Mouse (Mus musculus): ENCODE results near the gene Wrap53. TPM values are rescaled to one million over a fixed set of nuclear protein-coding genes. Genes with fewer than 3 reads are reported as not detected.

Gene Wrap53
- total and polyA plus RNA-seq, 2 experiments from 2014 or later = 7.8 to 18.7 TPM

DNA sequence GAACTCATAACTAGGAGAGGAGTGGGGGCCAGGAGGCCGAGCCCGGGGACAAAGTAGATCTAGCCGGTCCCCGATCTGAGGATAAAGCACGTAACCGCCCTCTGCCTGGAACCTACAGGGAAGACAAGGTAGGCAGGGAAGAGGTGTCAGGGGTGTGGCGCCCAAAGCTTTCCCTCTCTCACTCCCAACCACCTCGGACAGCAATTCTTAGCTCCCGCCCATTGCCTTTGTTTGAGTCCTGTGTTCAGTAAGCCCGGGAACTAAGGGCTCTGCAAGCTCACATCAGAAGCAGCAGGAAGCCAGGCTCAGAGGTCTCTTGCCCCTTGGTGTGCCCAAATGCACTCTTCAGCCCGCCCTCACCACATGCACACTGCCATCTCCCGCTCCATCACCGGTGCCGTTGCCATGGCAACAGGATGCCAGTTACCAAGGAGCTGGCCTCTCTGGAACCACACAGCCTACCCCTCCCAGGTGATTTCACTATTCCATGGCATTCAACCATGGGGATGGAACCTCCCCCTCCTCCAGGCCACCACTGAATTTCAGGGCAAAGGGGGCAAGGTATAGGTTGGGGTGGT is 22.6 kb downstream of the Wrap53 start:
- Histone ChIP-seq H3K27ac (ENCODE audit: low read depth) (no peak overlapping the region), H3K4me1 (ENCODE audit: control insufficient read depth, insufficient read depth) (0 out of 2 replicates have a peak, but pooled peaks cover 12% of the 10 kb centered on the region), H3K4me2 (ENCODE audit: low read depth, low read length) (no peak overlapping the region), H3K36me3 (replicated peaks; ENCODE audit: control insufficient read depth, insufficient read depth, low read length) (peaks cover 20% of the 10 kb centered on the region; the same call in 1 of the 2 replicates), H3K27me3 (ENCODE audit: control insufficient read depth, insufficient read depth, low read length) (no peaks in the 10 kb centered on the region), H3K4me3 (ENCODE audit: low read depth, low read length) (no peak overlapping the region), H3K9ac (replicated peaks; ENCODE audit: low read depth, low read length) (no peak overlapping the region), H3K9me3 (replicated peaks; ENCODE audit: control insufficient read depth, low read length) (no peaks in the 10 kb centered on the region)
- DNase-seq (ENCODE audit: low spot score) = no peak
- WGBS = 56% methylated on average over 14 of the region's 14 CpGs
- TF ChIP-seq EP300 (IDR thresholded peaks at IDR 0.05; ENCODE audit: low read depth) (no peak), CTCF (IDR thresholded peaks at IDR 0.05; ENCODE audit: low read depth) (no peak)
- no peak for ATAC-seq (ENCODE audit: insufficient read depth, low read depth)

DNA sequence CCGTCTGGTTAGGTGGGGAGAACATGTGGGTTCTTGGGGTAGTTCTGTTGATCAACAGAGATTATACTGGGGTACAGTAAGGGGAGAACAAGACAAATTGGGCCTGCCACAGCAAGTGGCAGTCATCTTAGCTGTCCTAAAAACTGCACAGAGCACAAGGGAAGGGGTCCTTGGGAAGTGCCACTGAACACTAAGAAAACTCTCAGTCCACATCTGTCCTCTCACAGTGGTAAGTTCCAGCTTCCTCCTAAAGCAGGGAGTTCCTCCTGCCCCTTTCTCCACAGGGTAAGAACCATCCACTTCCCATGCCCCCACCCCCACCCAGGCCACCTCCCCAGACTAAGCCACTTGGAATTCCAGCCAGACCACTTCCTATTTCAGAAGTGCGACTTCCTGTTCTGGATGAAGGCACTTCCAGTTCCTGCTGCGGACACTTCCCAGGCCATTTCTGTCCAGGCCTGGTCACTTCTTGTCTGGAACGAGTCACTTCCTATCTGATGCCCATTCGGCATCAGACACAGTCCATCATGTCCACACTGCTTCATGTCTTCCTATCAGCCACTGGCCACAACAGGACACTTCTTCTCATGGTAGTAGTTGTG is 25.4 kb downstream of the Wrap53 start:
- no peak overlapping the region for H3K27ac ChIP-seq (ENCODE audit: low read depth)
- no peak for ATAC-seq (ENCODE audit: insufficient read depth, low read depth)
- TF ChIP-seq EP300 (IDR thresholded peaks at IDR 0.05; ENCODE audit: low read depth) (no peak), CTCF (IDR thresholded peaks at IDR 0.05; ENCODE audit: low read depth) (no peak)
- H3K4me1 ChIP-seq (ENCODE audit: control insufficient read depth, insufficient read depth) = no peaks in the 10 kb centered on the region
- no peaks in the 10 kb centered on the region for H3K9me3 ChIP-seq (replicated peaks; ENCODE audit: control insufficient read depth, low read length)
- no peak overlapping the region for H3K9ac ChIP-seq (replicated peaks; ENCODE audit: low read depth, low read length)
- H3K27me3 ChIP-seq (ENCODE audit: control insufficient read depth, insufficient read depth, low read length) = no peaks in the 10 kb centered on the region
- DNase-seq (ENCODE audit: low spot score) = no peak
- peaks cover 11% of the 10 kb centered on the region; the same call in 1 of the 2 replicates for H3K36me3 ChIP-seq (replicated peaks; ENCODE audit: control insufficient read depth, insufficient read depth, low read length)
- no peak overlapping the region for H3K4me3 ChIP-seq (ENCODE audit: low read depth, low read length)
- WGBS = 61% methylated on average over 5 of the region's 5 CpGs
- H3K4me2 ChIP-seq (ENCODE audit: low read depth, low read length) = no peak overlapping the region

DNA sequence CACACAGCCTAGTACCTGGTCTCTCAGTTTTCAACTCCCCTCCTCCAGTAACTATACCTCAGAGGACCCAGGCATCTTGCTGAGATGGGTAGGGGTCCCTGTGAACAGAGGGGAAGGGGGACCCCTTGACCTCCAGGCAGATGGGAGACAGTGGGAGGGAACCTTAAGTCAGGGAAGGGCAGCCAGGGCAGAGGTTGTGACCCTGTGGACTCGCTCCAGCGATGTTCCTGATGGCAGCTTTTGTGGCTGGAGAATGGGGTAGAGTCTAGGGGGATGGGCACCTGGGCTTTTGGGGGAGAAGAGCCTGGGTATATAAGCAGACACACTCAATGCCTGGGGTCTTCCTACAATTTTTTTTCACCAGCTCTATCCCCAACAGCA is 26.7 kb downstream of the Wrap53 start:
- Histone ChIP-seq H3K27ac (ENCODE audit: low read depth) (no peak overlapping the region), H3K9me3 (replicated peaks; ENCODE audit: control insufficient read depth, low read length) (no peaks in the 10 kb centered on the region), H3K4me3 (ENCODE audit: low read depth, low read length) (no peak overlapping the region), H3K36me3 (replicated peaks; ENCODE audit: control insufficient read depth, insufficient read depth, low read length) (peaks cover 11% of the 10 kb centered on the region; the same call in 1 of the 2 replicates), H3K4me2 (ENCODE audit: low read depth, low read length) (no peak overlapping the region), H3K4me1 (ENCODE audit: control insufficient read depth, insufficient read depth) (no peaks in the 10 kb centered on the region), H3K27me3 (ENCODE audit: control insufficient read depth, insufficient read depth, low read length) (no peaks in the 10 kb centered on the region), H3K9ac (replicated peaks; ENCODE audit: low read depth, low read length) (no peak overlapping the region)
- WGBS = 22% methylated on average over 2 of the region's 2 CpGs
- no peak for DNase-seq (ENCODE audit: low spot score)
- TF ChIP-seq CTCF (IDR thresholded peaks at IDR 0.05; ENCODE audit: low read depth) = no peak
- ATAC-seq (ENCODE audit: insufficient read depth, low read depth) = no peak

DNA sequence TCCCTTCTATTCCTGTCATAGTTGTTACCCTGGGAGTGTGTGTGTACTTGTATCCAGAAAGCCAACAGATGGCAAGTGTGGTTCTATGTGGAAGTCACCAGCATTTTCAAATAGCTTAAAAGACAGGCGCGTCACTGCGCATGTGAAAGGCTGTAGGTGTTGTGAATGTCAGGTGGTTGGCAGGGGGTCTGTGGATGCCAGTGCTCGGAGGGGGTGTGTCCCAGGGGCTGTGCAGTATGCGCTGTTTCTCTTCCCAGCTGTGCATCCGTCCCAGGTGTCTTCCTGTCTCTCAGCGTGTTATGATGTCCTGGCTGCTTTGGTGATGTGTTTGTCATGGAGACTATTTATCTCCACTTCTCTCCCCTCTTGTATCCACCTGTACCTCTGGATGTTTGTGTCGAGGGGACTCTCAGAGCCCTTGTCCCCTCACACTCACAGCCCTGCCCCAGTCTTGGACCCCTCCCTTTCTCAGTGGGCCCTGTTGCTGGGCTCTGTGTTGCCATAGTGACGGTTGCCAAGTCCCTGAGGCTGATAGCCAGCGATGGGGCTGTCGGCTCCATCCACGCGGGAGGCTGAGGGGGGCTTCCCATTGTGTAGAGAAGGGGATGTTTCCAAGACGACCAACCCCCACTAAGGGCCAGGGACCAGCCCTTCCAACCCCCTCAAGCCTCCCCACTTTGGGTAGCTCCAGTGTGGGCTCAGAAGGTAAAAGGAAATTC is 27.3 kb downstream of the Wrap53 start:
- peaks cover 11% of the 10 kb centered on the region; the same call in 1 of the 2 replicates for H3K36me3 ChIP-seq (replicated peaks; ENCODE audit: control insufficient read depth, insufficient read depth, low read length)
- 31% methylated on average over 14 of the region's 14 CpGs for WGBS
- H3K9me3 ChIP-seq (replicated peaks; ENCODE audit: control insufficient read depth, low read length) = no peaks in the 10 kb centered on the region
- no peaks in the 10 kb centered on the region for H3K27me3 ChIP-seq (ENCODE audit: control insufficient read depth, insufficient read depth, low read length)
- DNase-seq (ENCODE audit: low spot score) (no peak), ATAC-seq (ENCODE audit: insufficient read depth, low read depth) (no peak)
- H3K9ac ChIP-seq (replicated peaks; ENCODE audit: low read depth, low read length) = no peak overlapping the region
- no peak for TF ChIP-seq CTCF (IDR thresholded peaks at IDR 0.05; ENCODE audit: low read depth)
- no peak for TF ChIP-seq EP300 (IDR thresholded peaks at IDR 0.05; ENCODE audit: low read depth)
- no peak overlapping the region for H3K4me2 ChIP-seq (ENCODE audit: low read depth, low read length)
- no peak overlapping the region for H3K27ac ChIP-seq (ENCODE audit: low read depth)
- no peak overlapping the region for H3K4me3 ChIP-seq (ENCODE audit: low read depth, low read length)
- no peaks in the 10 kb centered on the region for H3K4me1 ChIP-seq (ENCODE audit: control insufficient read depth, insufficient read depth)

DNA sequence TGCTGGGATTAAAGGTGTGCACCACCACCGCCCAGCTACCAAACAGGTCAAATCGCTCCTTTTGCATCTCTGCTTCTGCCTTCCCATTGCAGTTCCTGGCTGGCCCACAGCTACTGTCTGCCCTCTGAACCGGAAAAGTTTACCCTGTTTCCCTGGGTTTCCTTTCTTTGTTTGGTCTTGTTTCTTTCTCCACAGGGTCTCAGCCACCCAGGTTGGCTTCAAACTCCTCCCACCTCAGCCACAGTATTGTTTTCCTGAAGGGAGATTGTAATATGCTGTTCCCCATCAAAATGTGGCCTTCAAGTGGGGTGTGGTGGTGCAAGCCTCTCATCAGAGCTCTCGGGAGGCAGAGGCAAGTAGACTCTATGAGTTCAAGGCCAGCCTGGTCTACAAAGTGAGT is 28.7 kb downstream of the Wrap53 start:
- WGBS = 67% methylated on average over 4 of the region's 4 CpGs
- Histone ChIP-seq H3K4me1 (ENCODE audit: control insufficient read depth, insufficient read depth) (peaks cover 6% of the 10 kb centered on the region; the same call in 1 of the 2 replicates), H3K4me2 (ENCODE audit: low read depth, low read length) (no peak overlapping the region), H3K27me3 (ENCODE audit: control insufficient read depth, insufficient read depth, low read length) (no peaks in the 10 kb centered on the region), H3K9me3 (replicated peaks; ENCODE audit: control insufficient read depth, low read length) (no peaks in the 10 kb centered on the region), H3K9ac (replicated peaks; ENCODE audit: low read depth, low read length) (no peak overlapping the region), H3K27ac (ENCODE audit: low read depth) (no peak overlapping the region), H3K36me3 (replicated peaks; ENCODE audit: control insufficient read depth, insufficient read depth, low read length) (peaks cover 7% of the 10 kb centered on the region; the same call in 1 of the 2 replicates), H3K4me3 (ENCODE audit: low read depth, low read length) (no peak overlapping the region)
- ATAC-seq (ENCODE audit: insufficient read depth, low read depth) (no peak), DNase-seq (ENCODE audit: low spot score) (no peak)
- TF ChIP-seq CTCF (IDR thresholded peaks at IDR 0.05; ENCODE audit: low read depth) (no peak), EP300 (IDR thresholded peaks at IDR 0.05; ENCODE audit: low read depth) (no peak)

Measured in heart, postnatal 0 days (tissue).